14 mouse cellular contexts compared by ENCODE assay signal in the genomic region with DNA sequence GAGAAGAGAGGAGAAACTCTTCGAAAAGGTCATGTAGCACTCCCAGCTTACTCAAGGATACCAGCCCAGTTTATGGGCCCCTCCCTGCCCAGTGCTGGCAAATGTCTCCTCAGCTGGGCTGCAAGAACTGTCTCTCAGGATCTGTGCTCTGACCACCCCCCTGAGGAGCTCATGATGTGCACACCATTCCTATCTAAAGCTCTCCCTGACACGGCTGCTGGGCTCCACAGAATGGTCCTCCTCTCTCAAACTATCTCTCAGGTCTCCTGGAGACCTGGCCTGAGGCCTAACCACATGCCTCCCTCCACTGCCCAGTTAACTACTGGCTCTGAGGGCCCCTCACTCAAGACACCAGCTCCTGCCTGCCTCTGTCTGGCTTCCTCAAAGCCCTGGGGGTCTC. TPM values are rescaled to one million over a fixed set of nuclear protein-coding genes. Genes with fewer than 3 reads are reported as not detected.
A peak's percentile ranks its signal among the peaks of the same experiment; 100 is the strongest.
DNase-seq lines count a peak whose midpoint lies in the region; ATAC-seq and TF ChIP-seq lines count a peak whose summit lies in the region.
"Had no signal": no experiment of that assay in that cellular context is flagged by ENCODE, and none has a peak within 500 bp of the region (broad histone marks: within the 10 kb centered on the region; RNA-seq: fewer than 3 reads in every experiment).

No protein-coding gene starts in this region.

- H3K4me3 ChIP-seq in heart, adult 2 months, result no peak overlapping the region
- no peak overlapping the region for H3K4me3 ChIP-seq in heart, embryonic 11.5 days (ENCODE audit: low read depth, low read length)
- no peak overlapping the region for H3K4me3 ChIP-seq in kidney, embryonic 14.5 days (ENCODE audit: low read length)
- no peak overlapping the region for H3K4me3 ChIP-seq in kidney, adult 2 months (ENCODE audit: insufficient read depth, low read depth, low read length)
- H3K4me3 ChIP-seq in embryonic facial prominence, embryonic 12.5 days, result no peak overlapping the region
- no peak overlapping the region for H3K4me3 ChIP-seq in limb, embryonic 13.5 days
- H3K4me3 ChIP-seq: midbrain, embryonic 15.5 days had no signal

- no peaks in the 10 kb centered on the region for H3K9me3 ChIP-seq in heart, embryonic 11.5 days (replicated peaks; ENCODE audit: control insufficient read depth, low read length)
- no peaks in the 10 kb centered on the region for H3K9me3 ChIP-seq in kidney, embryonic 14.5 days (ENCODE audit: control insufficient read depth, low read length)
- H3K9me3 ChIP-seq in embryonic facial prominence, embryonic 12.5 days, result no peaks in the 10 kb centered on the region
- H3K9me3 ChIP-seq in limb, embryonic 13.5 days, result no peaks in the 10 kb centered on the region
- H3K9me3 ChIP-seq: midbrain, embryonic 15.5 days had no signal

- peaks cover 17% of the 10 kb centered on the region for H3K4me1 ChIP-seq in heart, adult 2 months (ENCODE audit: control insufficient read depth, insufficient read depth, low read length)
- H3K4me1 ChIP-seq in heart, embryonic 11.5 days (ENCODE audit: control insufficient read depth, insufficient read depth, low read length), result peaks cover 35% of the 10 kb centered on the region
- peaks cover 29% of the 10 kb centered on the region for H3K4me1 ChIP-seq in kidney, embryonic 14.5 days (ENCODE audit: control insufficient read depth, insufficient read depth, low read length)
- peaks cover 42% of the 10 kb centered on the region for H3K4me1 ChIP-seq in kidney, adult 2 months (ENCODE audit: control insufficient read depth, insufficient read depth, low read length)
- H3K4me1 ChIP-seq in embryonic facial prominence, embryonic 12.5 days, result peaks cover 46% of the 10 kb centered on the region
- H3K4me1 ChIP-seq in limb, embryonic 13.5 days, result peaks cover 94% of the 10 kb centered on the region

- no peak for ATAC-seq in heart, embryonic 11.5 days (replicated peaks; ENCODE audit: insufficient number of reproducible peaks, low FRiP score, low TSS enrichment)
- no peak for ATAC-seq in kidney, embryonic 14.5 days (ENCODE audit: low FRiP score, low TSS enrichment)
- ATAC-seq in embryonic facial prominence, embryonic 12.5 days (ENCODE audit: insufficient number of reproducible peaks, insufficient read depth, low FRiP score, low TSS enrichment), result no peak
- ATAC-seq in limb, embryonic 13.5 days (ENCODE audit: low FRiP score, low read depth), result no peak
- ATAC-seq: forebrain, embryonic 14.5 days; intestine, postnatal 0 days; midbrain, embryonic 15.5 days had no signal

- H3K4me2 ChIP-seq in heart, embryonic 11.5 days, result no peak overlapping the region
- no peak overlapping the region for H3K4me2 ChIP-seq in kidney, embryonic 14.5 days (replicated peaks; ENCODE audit: low read depth, low read length)
- no peak overlapping the region for H3K4me2 ChIP-seq in embryonic facial prominence, embryonic 12.5 days (replicated peaks)
- H3K4me2 ChIP-seq in limb, embryonic 13.5 days (replicated peaks), result peak overlapping the region; percentile 14; the same call in 1 of the 2 replicates
- H3K4me2 ChIP-seq: midbrain, embryonic 15.5 days had no signal

- no peak for DNase-seq in heart, adult 2 months
- DNase-seq in kidney, adult 2 months, result no peak
- no peak for DNase-seq in left cerebral cortex, adult 9 months (ENCODE audit: low spot score in 2 of 2)
- no peak for DNase-seq in cerebellum, adult 18-20 months
- DNase-seq: cerebellum, adult 8-10 months; right cerebral cortex, postnatal 25 days; thymus, adult 2 months had no signal

- peak overlapping the region; percentile 75 for H3K27ac ChIP-seq in heart, adult 2 months
- no peak overlapping the region for H3K27ac ChIP-seq in heart, embryonic 11.5 days (ENCODE audit: low read depth, low read length)
- peak overlapping the region; percentile 47; the same call in 1 of the 2 replicates for H3K27ac ChIP-seq in kidney, embryonic 14.5 days (ENCODE audit: low read depth, low read length)
- no peak overlapping the region for H3K27ac ChIP-seq in kidney, adult 2 months (ENCODE audit: insufficient read depth, low read depth, low read length)
- 0 out of 2 replicates have a peak overlapping the region, but pooled peaks have one; percentile 41 for H3K27ac ChIP-seq in embryonic facial prominence, embryonic 12.5 days
- H3K27ac ChIP-seq in limb, embryonic 13.5 days, result peak overlapping the region; percentile 85
- H3K27ac ChIP-seq: midbrain, embryonic 15.5 days had no signal

- H3K27me3 ChIP-seq in heart, adult 2 months (ENCODE audit: control insufficient read depth, insufficient read depth, low read length), result no peaks in the 10 kb centered on the region
- H3K27me3 ChIP-seq in heart, embryonic 11.5 days (ENCODE audit: control insufficient read depth, insufficient read depth, low read length), result no peaks in the 10 kb centered on the region
- no peaks in the 10 kb centered on the region for H3K27me3 ChIP-seq in kidney, embryonic 14.5 days (ENCODE audit: control insufficient read depth, insufficient read depth, low read length)
- no peaks in the 10 kb centered on the region for H3K27me3 ChIP-seq in kidney, adult 2 months (replicated peaks; ENCODE audit: control insufficient read depth, insufficient read depth, low read length)
- no peaks in the 10 kb centered on the region for H3K27me3 ChIP-seq in embryonic facial prominence, embryonic 12.5 days
- H3K27me3 ChIP-seq in limb, embryonic 13.5 days, result no peaks in the 10 kb centered on the region
- H3K27me3 ChIP-seq: midbrain, embryonic 15.5 days had no signal

- no peak overlapping the region for H3K9ac ChIP-seq in heart, adult 2 months (ENCODE audit: low read depth, low read length)
- H3K9ac ChIP-seq in heart, embryonic 11.5 days (ENCODE audit: low read depth, low read length), result no peak overlapping the region
- no peak overlapping the region for H3K9ac ChIP-seq in kidney, embryonic 14.5 days (ENCODE audit: low read depth, low read length)
- H3K9ac ChIP-seq in embryonic facial prominence, embryonic 12.5 days, result no peak overlapping the region
- peak overlapping the region; percentile 36; the same call in 1 of the 2 replicates for H3K9ac ChIP-seq in limb, embryonic 13.5 days
- H3K9ac ChIP-seq: midbrain, embryonic 15.5 days had no signal

- no peak for TF ChIP-seq EP300 in heart, adult 2 months (IDR thresholded peaks at IDR 0.05; ENCODE audit: insufficient read depth, low read depth, low read length)

- intact Hi-C loops in heart, adult 2 months (cut with DNase I), result loop anchor here (5.0 kb wide), 1 partner anchor 37 kb away; no protein-coding TSS in a partner anchor

- TF ChIP-seq CTCF in heart, adult 2 months (IDR thresholded peaks at IDR 0.05), result no peak
- no peak for TF ChIP-seq CTCF in kidney, adult 2 months (conservative IDR thresholded peaks at IDR 0.05; ENCODE audit: insufficient read depth, insufficient read length, low read depth, low read length)

- no peaks in the 10 kb centered on the region for H3K79me2 ChIP-seq in heart, adult 2 months (replicated peaks; ENCODE audit: control insufficient read depth, insufficient read depth, low read length)

- 59% methylated on average over 2 of the region's 2 CpGs for WGBS in heart, adult 2 months
- 41% methylated on average over 2 of the region's 2 CpGs for WGBS in heart, embryonic 11.5 days (ENCODE audit: insufficient replicate concordance)
- 71% methylated on average over 2 of the region's 2 CpGs for WGBS in kidney, embryonic 14.5 days
- WGBS in kidney, adult 2 months, result 87% methylated on average over 2 of the region's 2 CpGs
- 83% methylated on average over 2 of the region's 2 CpGs for WGBS in embryonic facial prominence, embryonic 12.5 days
- 59% methylated on average over 2 of the region's 2 CpGs for WGBS in limb, embryonic 13.5 days

- no peaks in the 10 kb centered on the region for H3K36me3 ChIP-seq in heart, adult 2 months (ENCODE audit: control insufficient read depth, insufficient read depth, low read length)
- no peaks in the 10 kb centered on the region for H3K36me3 ChIP-seq in heart, embryonic 11.5 days (ENCODE audit: control insufficient read depth, insufficient read depth, low read length)
- H3K36me3 ChIP-seq in kidney, embryonic 14.5 days (ENCODE audit: control insufficient read depth, insufficient read depth, low read length), result no peaks in the 10 kb centered on the region
- no peaks in the 10 kb centered on the region for H3K36me3 ChIP-seq in kidney, adult 2 months (ENCODE audit: control insufficient read depth, insufficient read depth, low read length)
- no peaks in the 10 kb centered on the region for H3K36me3 ChIP-seq in embryonic facial prominence, embryonic 12.5 days
- no peaks in the 10 kb centered on the region for H3K36me3 ChIP-seq in limb, embryonic 13.5 days
- H3K36me3 ChIP-seq: midbrain, embryonic 15.5 days had no signal

- no peak for TF ChIP-seq POLR2A in heart, adult 2 months (IDR thresholded peaks at IDR 0.05; ENCODE audit: insufficient read depth, low read depth, low read length)
- TF ChIP-seq POLR2A in kidney, adult 2 months (IDR thresholded peaks at IDR 0.05; ENCODE audit: low read depth, low read length), result no peak

RNA-seq across cellular contexts. Expression of a gene that starts 53.8 kb away (rescaled TPM):
- total RNA-seq in heart, adult 2 months (2021), result 1 to 10 TPM; 1.1 to 1.3 TPM
- polyA plus RNA-seq in heart, adult 2 months (2012; rRNA removed), result 2.5 and 2.6 TPM in 2 replicates
- polyA plus RNA-seq in heart, embryonic 11.5 days (2014; fragmentation: Nextera tagmentation; extraction: Ambion mirVana), result 2.5 and 2.9 TPM in 2 replicates
- polyA plus RNA-seq in kidney, embryonic 14.5 days (2014; fragmentation: Nextera tagmentation; extraction: Ambion mirVana), result 5.8 and 6.9 TPM in 2 replicates
- polyA plus RNA-seq in kidney, adult 2 months (2012; rRNA removed), result 10.4 and 12.4 TPM in 2 replicates
- 5.1 and 7.7 TPM in 2 replicates for polyA plus RNA-seq in embryonic facial prominence, embryonic 12.5 days (2016; fragmentation: Nextera tagmentation; extraction: Ambion mirVana)
- 4.9 and 7.5 TPM in 2 replicates for polyA plus RNA-seq in limb, embryonic 13.5 days (2015; fragmentation: Nextera tagmentation; extraction: Ambion mirVana)

RNA-seq across cellular contexts. Expression of a gene that starts 54.0 kb away (rescaled TPM):
- 10 to 100 TPM; 67.6 to 74.7 TPM for total RNA-seq in heart, adult 2 months (2021)
- 54.7 and 102 TPM in 2 replicates for polyA plus RNA-seq in heart, adult 2 months (2012; rRNA removed)
- 148 TPM in 2 replicates for polyA plus RNA-seq in heart, embryonic 11.5 days (2014; fragmentation: Nextera tagmentation; extraction: Ambion mirVana)
- 167 and 180 TPM in 2 replicates for polyA plus RNA-seq in kidney, embryonic 14.5 days (2014; fragmentation: Nextera tagmentation; extraction: Ambion mirVana)
- 133 TPM in 2 replicates for polyA plus RNA-seq in kidney, adult 2 months (2012; rRNA removed)
- polyA plus RNA-seq in embryonic facial prominence, embryonic 12.5 days (2016; fragmentation: Nextera tagmentation; extraction: Ambion mirVana), result 139 and 143 TPM in 2 replicates
- polyA plus RNA-seq in limb, embryonic 13.5 days (2015; fragmentation: Nextera tagmentation; extraction: Ambion mirVana), result 147 and 149 TPM in 2 replicates

Comparison
In these comparisons a context has a peak if more than half of its experiments do, and no peak if none do; other contexts are left out.
1. H3K27ac ChIP-seq: peak in heart, adult 2 months (single experiment), kidney, embryonic 14.5 days (single experiment), embryonic facial prominence, embryonic 12.5 days (single experiment) and limb, embryonic 13.5 days (single experiment); none in heart, embryonic 11.5 days (single experiment) and kidney, adult 2 months (single experiment).